Mouse (Mus musculus): ENCODE measurements around the gene Fxr2.

GRCm38 (mm10) chr11:69656065-69656455 lies 23.3 kb downstream of the Fxr2 start:
- TF ChIP-seq CTCF (IDR thresholded peaks at IDR 0.05; ENCODE audit: control insufficient read depth, insufficient read depth, low read length) (no peak), POLR2A (IDR thresholded peaks at IDR 0.05; ENCODE audit: borderline replicate concordance, control insufficient read depth, low read depth, low read length) (no peak)
